Mouse (Mus musculus) adrenal gland, postnatal 36 days (tissue): ENCODE measurements at regions not wholly inside any gene's neighbourhood (a gene's known extent, or its start where the extent isn't known, plus 50 kb on each side); places are given as distances from the start of the nearest gene placed in this dataset.
"Not testable (repeated sequence)": the region's sequence is repeated elsewhere in the genome, so short reads cannot be mapped to it uniquely, and the experiment has no call there.

ENCODE experiments used
- DNase-seq, 2 experiments: peaks; one replicate each; pipeline ENCODE4 v3.0.0; 2021; ENCODE audit warnings: mixed read lengths in 1 of 2

DNA sequence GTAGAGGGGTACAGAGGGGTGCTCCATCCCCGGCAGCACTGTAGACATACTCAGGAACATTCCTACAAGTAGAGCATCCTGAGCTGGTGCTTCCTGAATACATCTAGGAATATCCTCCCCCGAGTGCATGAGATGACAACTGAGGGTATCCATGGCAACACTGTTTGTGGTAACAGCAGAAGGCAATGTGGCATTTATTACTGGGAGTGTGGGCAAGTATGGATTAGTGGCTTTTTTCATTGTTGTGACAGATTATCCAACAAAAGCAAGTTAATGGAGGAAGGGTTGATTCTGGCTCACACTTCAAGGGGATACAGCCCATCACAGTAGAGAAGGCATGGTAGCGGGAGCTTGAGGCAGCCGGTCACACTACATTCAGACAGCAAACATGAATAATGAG lies 114.0 kb upstream of the Nxpe4 start:
- DNase-seq: no peak

DNA sequence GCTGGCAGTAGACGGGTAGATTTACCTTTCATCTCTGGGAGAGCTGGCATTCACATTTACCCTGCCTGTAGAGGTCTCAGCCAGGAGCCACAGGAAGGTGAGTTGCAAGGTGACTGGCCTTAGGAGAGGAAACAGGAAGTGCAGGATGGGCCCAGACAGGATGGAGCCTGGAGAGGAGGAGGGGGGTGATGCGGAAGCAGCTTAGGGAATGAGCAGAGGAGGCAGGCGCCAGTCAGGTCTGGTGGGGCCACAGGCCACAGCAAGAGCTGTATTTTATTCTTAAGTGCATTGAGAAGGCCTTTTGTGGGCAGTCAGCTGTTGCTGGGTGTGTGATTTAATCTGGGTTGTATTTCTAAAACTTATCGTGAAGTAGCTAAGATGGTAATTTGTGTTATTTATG lies 108.2 kb upstream of the Nxpe4 start:
- peak; percentile 13 to 29 for DNase-seq

DNA sequence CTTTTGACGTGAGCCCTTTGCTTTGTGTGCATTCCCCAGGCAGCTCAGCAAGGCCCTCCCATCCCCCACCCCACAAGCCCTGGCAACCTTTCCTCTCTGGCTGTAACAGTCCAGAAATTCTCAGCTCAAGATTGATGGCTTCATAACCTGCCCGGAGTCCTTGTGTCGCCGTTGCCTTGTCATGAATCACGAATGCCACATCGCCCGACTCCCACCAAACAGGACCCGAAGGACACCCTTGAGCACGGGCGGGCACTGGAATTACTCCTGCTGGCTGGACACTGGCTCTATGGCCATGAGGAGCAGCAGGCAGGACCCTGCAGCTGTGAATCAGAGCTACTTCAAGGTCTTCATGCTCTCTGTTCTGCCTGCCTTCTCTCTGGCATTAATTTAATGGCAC lies 106.6 kb upstream of the Nxpe4 start:
- DNase-seq: peak; percentile 86 to 89

DNA sequence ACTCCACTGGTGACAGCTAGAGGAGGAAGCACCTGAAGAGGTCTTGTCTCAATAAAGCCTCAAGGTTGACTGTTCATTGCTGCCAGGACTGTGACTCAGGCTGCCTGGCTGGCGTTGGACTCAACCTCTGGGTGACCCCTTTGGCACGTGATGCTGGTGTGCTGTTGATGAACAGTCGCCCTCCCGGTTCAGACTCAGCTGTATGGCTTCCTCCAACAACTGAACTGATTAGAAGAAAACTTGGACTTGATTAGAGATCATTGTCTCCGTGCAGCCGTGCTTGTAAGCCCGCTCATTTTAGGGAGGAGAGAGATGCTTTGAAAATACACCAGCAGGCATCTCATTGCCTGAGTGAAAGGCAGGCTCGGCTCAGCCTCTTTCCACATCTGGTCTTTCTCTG lies 103.2 kb upstream of the Nxpe4 start:
- DNase-seq: peak; percentile 82 to 84

DNA sequence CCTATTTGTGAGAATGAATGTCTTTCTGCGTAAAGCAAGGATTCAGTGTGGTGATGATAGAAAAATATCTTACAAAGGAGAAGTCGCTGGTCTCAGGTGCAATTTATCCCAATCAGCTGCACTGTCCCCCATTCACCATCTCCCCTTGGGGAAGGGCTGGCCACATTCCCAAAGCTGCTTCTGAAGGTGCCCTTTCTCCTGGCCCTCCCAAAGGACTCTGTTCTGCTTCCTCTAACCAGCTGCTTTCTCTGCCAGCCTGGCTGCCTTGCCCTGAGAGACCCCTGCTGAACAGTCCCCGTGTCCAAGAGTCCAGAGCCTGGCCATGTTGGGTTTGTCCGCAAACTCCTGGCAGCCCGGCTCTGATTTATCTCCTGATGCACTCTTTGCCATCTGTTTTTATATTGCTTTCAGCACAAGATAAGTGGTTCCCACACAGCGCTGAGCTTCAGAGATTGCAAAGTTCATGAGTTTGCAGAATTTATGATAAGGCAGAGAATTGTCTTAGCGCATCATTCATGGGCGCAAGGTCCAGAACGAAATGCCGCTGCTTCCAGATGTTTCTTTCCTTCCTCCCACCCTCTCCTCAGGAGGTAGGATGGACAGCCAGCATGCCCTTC lies 102.2 kb upstream of the Nxpe4 start:
- no peak for DNase-seq

DNA sequence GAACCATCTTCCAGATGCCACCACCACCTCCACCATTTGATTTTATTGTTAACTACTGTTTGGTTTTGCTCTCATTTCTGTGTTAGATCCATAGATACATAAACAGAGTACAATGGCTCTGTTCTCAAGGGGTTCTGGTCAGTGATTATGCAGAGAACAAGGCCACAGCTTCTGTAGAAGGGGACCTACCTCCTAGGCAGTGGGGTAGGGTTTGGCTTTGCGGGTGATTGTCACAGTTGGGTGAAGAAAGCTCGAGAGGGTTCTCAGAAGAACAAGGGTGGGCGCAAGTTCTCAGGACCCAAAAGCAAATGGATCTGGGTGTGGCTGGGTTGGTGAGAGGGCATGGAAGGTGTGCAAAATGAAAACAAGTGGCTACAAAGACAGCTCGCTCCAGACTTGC lies 100.8 kb upstream of the Nxpe4 start:
- no peak for DNase-seq

DNA sequence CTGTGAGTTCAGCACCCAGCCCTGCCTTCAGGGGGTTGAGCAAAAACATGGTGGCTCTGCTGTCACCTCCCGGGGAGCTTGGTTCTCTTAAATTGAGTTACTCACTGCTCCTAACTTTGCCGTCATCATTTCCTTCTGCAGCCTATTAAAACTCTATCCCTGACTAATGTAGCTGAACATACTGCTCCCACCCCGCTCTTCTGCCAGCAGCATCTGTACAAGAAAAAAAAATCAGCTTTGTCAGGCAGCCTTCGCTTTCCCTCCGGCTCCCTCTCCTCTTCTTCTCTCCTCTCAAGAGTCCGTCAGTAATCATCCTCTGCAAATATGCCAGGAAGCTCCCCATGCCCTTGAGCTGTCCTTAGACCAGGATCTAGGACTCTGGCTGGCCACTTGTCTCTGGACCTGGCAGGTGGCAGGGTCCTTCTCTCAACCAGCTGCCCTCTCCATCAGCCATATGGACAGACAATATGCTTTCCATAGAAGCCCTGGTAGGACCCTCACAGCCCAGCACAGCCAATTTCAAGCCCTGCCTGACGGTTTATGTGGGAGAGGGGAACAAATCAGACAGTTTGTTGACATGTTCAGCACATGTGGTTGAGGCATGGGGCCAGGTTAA lies 95.0 kb upstream of the Nxpe4 start:
- DNase-seq: no peak

DNA sequence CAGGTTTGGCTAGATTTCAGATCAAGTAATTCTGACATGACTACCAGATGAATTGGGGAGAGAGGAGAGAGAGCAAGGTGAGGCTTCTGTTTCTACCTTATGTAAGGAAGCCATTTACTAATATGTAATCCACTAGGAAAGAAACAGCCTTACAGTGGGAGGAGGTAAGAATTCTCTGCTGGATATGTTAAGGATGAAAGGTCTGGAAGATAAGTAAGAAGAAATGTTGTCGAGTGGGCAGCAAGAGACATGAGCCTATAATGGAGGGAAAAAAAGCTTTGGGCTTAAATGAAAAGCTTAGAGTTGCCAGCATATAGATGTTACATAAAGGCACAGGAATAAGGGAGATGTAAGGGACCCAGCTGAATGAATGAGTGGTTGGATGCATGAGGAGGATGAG lies 89.2 kb upstream of the Nxpe4 start:
- DNase-seq: no peak

DNA sequence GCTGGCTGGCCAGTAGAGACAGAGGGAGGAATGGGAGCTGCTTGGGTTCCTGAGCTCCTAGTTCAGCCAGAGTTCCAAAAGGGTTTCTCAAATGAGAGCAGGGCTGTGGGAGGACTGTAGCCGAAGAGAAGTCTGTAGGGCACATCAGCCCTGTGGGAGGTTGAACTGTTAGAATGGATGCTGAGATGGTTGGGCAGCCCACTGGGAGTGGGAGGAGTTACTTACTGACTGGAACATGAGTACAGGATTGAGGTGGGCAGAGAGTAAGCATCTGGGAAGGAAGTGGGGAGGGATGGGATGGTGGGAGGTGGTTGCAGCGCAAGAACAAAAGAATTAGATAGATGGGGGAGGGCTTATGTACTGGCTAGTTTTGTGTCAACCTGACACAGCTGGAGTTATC lies 88.7 kb upstream of the Nxpe4 start:
- DNase-seq: no peak

DNA sequence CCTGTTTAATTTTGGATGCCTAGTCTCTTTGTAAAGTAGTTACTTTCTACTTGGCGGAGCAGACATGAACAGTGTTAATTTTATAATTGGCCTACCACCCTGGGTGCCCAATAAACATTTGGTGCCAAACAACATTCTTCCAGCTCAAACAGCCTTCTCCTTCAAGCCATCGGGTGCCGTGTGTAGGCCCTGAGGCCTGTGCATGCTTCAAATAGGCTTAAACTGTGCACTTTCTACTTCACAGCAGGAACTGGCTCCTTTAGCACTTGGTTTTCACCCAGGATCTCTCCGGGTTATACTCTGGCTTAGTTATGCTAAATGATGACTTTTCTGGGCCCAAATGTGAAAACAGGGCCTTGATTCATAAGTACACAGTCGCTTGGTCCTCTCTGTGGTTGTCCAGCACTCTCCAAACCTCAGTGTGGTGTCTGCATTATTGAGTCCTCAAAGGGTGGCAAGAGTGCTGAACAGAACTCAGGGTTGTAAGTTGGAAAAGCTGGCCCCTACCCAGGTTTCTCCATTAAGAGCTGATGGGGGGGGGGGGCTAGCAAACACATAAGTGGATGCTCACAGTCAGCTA lies 86.1 kb upstream of the Nxpe4 start:
- no peak for DNase-seq

DNA sequence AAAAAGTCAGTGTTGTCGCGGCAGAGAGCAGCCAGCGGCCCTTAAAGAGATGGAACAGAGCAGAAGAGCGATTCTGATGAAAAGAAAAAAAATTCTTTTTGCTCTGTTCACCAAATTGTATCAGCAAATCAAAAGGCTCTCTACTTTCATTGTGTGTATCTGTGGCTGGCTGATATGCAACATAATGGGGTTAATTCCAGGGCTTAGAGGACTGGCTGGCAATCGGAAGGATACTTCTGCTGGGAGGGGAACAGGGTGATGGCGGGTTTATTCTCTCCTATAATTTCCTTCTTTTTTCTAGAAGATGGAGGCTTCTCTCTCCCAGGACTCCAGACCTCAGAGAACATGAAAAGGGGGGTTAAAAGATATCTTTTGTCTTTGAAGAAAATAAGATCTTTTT lies 79.4 kb upstream of the Nxpe4 start:
- DNase-seq: no peak

DNA sequence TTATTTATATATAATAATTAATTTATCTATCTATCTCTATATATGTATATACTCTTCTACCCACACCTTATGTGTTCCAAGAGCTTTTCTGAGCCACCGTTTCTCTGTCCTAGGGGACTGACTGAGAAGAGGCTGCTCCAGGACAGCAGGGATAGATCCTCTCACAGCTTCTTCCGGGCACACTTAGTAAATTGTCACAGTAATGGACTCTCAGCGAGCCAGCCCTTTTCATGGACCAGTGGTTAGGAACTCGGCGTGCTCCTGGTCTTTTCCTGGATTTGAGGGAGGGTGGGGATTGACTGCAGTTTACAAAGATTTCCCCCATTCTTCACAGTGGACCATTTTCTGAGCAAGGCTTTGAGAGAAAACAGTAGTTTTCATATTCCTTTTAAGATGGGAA lies 77.6 kb upstream of the Nxpe4 start:
- not testable (repeated sequence) for DNase-seq

DNA sequence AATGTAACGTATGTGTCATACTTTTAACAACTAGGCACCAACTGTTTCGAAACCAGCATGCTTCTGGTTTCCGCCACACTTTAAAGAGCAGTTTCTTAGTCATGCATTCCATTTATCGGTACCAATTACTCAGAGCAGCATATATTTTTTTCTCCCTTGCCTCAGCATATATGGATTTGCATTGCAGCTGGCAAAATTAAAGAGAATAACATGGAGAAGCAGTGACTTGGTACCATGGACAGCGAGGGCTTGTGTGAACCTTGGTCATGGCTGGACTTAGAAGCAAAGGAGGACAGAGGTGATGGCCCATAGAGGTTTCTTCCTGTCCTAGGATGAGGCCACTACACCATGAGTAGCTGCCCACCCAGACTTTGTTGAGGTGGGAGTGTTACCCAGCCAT lies 72.2 kb upstream of the Nxpe4 start:
- DNase-seq: no peak

DNA sequence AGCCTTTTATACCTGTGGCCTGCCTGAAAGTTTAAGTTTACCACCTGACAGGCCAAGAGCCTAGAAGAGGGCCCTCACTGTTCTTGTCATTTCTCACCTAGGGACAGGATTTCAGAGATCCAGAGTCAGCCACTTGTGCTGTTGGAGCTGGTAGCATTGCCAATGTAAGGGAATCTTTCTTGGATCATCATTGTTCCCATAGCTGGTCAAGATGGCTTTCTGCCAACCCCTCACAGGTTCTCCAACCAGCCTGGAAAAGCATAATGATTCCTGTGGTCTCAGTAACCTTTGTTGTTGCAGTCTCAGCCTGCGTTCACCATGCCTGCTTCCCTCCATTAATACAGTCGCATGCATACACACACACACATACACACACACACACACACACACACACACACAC lies 67.1 kb upstream of the Nxpe4 start:
- DNase-seq: no peak

DNA sequence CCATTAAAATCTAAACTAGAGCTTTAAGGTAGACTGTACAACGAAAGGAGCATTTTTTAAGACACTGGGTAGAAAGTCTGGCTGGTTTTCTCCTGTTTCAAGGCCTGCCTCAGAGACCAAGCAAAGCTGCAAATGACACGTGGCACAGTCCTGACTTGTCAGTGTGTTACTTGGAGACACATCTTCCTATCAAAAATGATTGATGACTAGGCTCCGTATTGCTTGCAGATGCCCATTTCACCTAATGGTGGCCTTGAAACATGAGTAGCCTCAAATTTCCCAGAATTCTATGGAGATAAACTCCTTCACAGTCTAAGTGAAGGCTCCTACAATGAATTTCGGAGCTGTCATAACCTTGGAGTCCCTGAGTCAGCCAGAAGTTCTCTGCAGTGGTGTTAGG lies 62.0 kb upstream of the Nxpe4 start:
- DNase-seq: peak in 1 of 2 experiments; percentile 7

DNA sequence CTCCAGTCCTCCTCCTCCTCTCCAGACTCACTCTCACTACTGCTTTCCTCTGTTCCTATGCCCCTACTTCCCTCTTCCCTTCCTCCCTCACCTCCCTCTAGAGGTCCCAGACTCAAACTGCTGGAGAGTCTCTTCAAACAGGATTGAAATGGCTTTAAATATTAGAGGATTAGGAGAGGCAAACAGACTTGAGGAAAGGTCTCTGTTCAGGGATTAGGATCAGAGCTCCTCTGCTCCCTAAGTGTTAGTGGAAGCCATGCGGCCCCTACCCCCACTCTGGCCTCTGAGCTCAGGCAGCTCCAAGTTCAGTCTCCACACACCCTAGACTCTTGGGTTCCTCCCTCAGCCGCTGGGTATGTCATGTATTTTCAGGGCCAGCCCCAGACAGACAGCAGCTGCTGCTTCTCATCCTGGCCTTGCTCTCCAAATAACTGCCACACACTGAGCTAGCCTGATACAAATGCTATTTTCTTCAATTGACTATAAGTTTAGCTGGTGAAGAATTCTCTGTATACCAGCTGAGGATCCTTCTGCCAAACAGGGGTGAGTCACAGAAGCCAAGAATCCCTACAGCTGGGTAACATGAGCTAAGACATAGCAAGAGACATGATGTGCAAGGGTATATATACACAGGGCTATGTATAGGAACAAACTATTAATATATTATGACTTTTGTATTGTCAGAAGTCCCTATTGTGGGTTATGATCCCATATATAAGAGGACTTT lies 55.2 kb upstream of the Nxpe4 start:
- no peak for DNase-seq

DNA sequence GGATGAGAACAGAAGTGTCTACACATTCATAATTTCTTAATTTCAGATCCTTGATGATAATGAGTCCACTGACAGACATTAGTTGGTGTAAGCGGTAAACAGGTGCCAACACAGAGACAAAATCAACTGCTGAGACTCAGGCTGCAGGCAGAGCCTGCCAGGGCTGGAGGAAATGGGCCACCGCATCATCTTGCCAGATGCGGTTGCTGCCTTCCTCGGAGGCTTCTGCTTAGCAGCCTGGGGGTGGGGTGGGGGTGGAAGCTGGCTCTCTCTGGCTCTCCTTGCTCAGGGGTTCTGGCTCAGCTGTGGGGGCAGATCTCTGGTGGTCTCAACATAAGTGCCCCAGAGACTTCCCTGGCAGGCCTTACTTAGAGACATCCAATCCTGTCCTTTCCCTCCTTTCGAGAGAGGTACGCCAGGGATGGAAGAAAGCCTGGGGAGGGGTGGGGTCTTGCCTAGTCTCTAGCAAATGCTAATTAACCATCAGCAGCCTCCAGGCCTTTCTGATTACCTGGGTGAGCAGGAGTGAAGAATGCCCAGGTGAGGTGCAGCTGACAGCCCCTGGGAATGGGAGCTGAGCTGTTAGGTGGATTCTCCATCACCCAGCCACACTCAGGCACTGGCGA lies 52.7 kb upstream of the Nxpe4 start:
- DNase-seq: no peak

DNA sequence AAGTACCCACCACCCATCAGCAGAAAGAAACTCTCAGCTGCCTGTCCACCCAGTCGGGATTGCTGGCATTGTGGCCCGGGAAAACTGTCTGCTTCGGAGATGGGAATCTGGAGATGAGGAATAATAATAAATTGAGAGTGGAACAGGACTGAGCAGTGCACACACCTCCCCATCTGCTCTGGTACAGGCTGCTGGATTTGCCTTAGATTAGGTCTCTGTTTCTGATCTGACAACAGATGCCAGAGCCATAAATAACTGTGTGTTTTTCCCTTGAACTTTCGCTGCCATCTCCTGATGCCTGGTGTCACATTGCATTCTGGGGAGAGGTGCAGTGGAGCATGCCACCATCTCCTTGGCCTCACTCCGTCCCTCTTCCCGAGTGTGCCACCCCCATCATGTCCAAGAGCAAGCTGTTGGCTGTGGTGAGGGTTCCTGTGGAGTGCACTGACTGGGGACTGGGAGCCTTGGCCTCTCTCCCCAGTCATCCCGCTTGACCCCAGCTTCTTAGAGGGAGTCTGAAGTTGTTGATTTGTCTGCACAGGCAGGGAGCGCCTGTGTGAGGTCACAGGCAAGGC lies 50.4 kb upstream of the Nxpe4 start:
- DNase-seq: peak; percentile 20 to 22
